Mouse (Mus musculus) C2C12 (cell line): ENCODE results near the gene Scarf2.

Experiments used
- CEBPB ChIP-seq: IDR thresholded peaks from one replicate; pipeline ENCODE4 v1.6.1; 2011; ENCODE audit warnings: low read depth, mild to moderate bottlenecking, control low read depth, moderate library complexity
- CTCF ChIP-seq: IDR thresholded peaks from one replicate; pipeline ENCODE4 v1.5.1; 2011; ENCODE audit not compliant: control insufficient read depth, insufficient read depth, insufficient read length
- FOSL1 ChIP-seq: IDR thresholded peaks from one replicate; pipeline ENCODE4 v1.8.0; 2011; ENCODE audit warnings: mild to moderate bottlenecking, low read length; ENCODE audit not compliant: poor library complexity, insufficient read depth, severe bottlenecking
- MAX ChIP-seq: IDR thresholded peaks from one replicate; pipeline ENCODE4 v1.6.1; 2011; ENCODE audit warnings: mild to moderate bottlenecking, control low read depth
- MYOG ChIP-seq: IDR thresholded peaks from one replicate; pipeline ENCODE4 v1.6.1; 2011; ENCODE audit not compliant: control insufficient read depth, insufficient read length; ENCODE audit errors: extremely low read depth
- USF1 ChIP-seq: IDR thresholded peaks from one replicate; pipeline ENCODE4 v1.6.1; 2011; ENCODE audit warnings: low read depth, mild to moderate bottlenecking, control low read depth, moderate library complexity

DNA sequence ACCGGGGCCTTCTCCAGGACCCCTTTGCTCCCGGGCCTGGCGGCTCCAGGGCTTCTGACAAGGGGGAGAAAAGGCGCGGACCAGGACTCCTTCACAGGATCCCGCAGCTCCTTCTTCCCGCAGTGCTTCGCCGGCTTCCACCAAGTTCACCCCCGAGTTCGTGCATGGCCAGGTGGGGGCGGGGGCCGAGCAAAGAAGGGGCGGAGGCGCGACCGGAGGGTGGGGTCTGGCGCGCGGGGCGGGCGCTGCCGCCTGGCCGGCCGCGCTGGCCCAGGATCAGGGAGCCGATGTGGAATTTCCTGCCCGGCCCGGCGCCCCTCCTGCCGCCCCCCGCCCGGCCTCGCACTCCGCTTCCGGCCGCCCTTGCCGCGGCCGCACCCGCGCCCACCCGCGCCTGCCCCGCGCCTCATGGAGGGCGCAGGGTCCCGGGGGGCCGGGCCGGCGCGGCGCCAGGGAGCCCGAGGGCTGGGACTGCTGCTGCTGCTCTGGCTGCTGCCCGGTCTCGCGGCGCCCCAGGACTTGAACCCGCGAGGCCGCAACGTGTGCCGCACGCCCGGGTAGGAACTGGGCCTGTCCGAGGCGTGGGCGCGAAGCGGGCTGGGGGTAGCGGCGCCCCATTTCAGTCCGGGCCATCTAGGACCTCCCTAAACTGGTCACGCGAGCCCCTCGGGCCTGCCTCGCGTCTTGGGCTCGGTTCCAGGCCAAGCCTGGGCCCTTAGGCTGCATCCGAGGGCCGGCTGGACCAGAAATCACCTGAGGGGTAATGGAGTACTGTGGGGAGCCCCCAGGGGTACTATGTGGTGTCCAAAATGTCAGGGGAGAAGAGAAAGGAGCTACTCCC, at the start of gene Scarf2:
- TF ChIP-seq MAX: no peak
- TF ChIP-seq CTCF: no peak
- TF ChIP-seq USF1: no peak
- no peak for TF ChIP-seq CEBPB
- no peak for TF ChIP-seq FOSL1
- TF ChIP-seq MYOG: no peak
